Mouse (Mus musculus) spleen, postnatal 14 days (tissue): ENCODE measurements around the gene Olfr643.

Experiments used
- DNase-seq, 2 experiments: peaks; one replicate each; pipeline ENCODE4 v3.0.0; 2021 to 2022; ENCODE audit warnings: low spot score in 2 of 2

Gene Olfr643

DNA sequence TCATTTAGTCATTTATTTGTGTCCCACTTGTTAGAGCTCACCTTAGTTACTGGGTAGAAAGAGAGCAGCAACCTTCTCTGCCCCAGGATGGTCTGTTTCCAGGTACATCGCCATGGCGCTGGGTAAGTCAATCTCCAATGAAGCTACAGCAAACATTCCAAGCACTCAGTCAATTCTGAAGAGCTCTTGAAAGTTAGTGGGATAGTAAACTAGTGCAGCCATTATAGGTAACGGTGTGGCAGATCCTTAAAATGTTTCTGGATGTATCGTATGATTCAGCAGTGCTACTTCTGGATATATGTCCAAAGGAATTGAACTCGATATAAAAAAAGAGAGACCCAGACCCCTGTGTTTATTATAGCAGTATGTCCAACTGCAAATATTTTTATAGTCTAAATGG lies at the start of gene Olfr643:
Olfr643 (minus strand) TSS at position 101 of the 400 bp plus-strand sequence.
- no peak for DNase-seq

DNA sequence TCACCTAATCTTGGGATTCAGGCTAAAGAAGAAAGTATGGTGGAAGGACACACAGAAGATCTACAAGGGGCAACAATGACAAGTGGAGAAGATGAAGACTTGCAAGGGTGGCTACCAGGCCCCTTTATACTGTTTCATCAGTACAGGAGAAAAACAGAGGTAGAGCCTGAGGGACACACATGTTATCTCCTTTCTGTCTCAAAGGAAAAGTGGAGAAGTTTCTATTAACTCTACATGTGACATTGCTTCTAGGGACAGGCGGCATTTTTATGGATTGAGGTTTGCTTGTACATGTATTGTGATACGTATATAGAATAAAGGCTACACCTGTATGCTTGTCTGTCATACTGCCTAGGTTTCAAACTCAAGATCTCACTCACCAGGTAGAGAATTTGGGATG lies 46.1 kb upstream of the Olfr643 start, which contains the start of gene Olfr648:
Olfr648 (minus strand) TSS at position 101 of the 400 bp plus-strand sequence.
- no peak for DNase-seq

DNA sequence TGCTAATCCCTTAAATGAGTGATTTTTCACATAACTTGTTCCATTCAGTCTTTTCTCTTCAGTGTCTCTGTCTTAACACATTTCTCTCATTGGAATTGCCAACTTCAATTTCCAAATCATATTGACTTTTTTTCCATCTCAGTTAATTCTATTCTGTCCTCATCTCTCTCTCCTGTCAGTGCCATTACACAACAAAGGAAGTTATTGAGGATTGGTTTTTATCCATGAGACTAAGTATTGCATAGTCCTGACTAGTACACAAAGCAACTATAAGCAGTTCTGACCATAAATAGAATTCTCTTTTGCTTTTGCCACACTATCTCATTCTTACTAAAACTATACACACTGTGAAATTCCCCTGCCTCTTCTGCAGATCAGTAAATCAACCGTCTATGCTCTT lies 41.9 kb upstream of the Olfr643 start:
- DNase-seq: no peak

DNA sequence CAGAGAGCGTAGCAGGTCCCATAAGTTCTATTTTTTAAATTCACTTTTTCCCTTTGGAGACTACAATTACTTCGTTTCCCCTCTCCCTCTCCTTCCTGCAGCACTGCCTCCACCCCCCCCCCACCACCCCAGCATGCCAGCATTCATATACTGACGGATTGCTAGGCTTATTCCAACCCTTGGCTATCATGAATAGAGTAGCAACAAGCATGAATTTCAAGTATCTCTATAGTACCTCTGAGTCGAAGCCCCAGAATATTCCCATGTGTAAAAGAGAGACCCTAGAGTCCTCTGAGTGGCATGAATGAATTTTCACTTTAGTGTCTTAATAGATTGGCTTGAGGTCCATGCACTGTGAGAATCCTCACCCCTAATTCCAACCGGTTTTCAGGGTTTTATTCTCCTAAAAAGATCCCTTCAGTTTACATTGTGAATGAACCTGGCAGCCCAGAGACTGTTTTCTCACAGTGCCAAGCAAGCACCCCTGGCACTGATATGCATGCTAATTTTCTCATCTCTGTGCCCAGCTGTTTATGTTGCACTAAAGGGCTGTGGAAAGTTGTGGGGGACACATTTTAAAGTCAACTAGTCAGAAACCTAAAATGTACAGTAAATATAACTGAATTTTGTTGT lies 41.3 kb upstream of the Olfr643 start:
- no peak for DNase-seq

DNA sequence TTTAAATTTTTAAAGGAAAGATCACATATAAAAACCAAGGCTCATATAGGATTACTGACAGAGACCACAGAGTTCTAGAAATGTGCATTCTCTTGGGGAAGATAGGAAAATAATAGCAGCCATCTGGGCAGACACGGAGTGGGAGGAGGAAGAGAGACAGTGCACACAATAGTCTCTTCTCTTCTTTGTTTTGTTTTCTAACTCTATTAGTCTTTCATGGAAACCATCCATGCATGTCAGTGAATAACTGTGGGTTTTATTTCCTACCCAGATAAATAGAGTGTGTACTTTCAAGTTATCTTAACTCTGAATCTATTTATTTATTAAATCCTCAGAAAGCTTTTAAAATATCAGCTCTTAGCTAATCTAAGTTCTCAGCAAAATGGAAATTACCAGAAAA lies 37.9 kb upstream of the Olfr643 start:
- no peak for DNase-seq

DNA sequence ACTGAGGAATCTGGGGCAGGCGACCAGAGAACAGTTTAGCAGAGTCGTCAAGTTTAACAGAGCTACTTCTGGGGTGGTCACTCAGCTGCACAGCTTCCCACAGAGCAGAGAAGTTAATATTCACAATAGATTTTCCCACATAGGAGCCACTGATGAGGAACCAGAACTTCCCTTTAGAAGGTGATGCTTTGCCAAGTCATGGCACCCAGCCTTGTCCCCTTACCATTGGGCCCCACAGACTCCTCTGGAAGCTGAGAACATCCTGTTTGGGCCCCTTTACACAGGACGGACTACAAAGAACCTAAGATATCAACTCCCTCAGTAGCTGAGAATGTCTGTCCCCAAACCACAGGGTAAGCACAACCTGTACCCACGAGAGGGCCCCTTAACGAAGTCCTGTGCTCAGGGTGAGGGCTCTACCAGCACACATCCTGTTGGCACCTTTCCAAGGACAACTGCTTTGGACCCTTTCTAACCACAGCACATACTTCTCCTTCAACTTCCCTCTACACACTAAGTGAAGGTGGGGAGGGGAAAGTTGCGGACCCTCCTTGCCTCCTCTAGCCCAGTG lies 32.5 kb upstream of the Olfr643 start:
- DNase-seq: no peak

DNA sequence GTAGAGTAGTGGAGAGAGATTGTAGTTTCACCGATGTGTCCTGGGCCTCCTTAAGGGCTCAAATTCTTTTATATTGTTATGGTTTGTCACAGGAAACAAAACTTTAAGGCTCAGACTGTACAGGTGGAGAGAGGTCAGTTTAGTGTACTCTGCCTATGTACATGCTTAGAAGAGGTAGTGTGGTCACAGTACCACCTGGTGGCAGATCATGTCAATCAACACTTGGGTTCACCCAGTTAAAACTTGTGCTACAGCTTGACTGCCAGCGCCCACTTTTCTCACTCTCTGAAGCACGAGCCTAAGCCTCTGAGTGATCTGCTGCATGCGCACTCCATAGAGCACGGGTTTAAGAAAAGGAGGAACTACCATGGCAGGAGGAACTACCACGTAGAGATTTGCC lies 29.9 kb upstream of the Olfr643 start:
- DNase-seq: no peak

DNA sequence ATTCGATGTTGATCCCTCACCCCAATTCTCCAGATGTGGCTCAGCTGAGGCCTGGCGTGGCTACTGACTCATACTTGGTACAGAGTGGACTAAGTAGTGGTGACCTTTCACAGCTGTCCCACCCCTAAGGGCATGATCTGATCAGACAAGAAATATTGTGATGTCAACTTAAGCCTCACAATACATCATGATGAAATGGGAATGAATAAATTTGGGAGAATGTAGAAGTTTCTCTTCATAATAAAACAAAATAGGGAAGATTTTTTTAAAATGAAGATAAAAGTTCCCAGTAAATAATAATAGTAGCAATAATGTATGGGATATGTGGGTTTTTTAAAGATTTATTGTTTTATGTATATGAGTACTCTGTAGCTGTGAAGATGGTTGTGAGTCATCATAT lies 13.3 kb upstream of the Olfr643 start, which contains the start of gene Ubqlnl:
Ubqlnl (minus strand) TSS at position 101 of the 400 bp plus-strand sequence.
- no peak for DNase-seq

DNA sequence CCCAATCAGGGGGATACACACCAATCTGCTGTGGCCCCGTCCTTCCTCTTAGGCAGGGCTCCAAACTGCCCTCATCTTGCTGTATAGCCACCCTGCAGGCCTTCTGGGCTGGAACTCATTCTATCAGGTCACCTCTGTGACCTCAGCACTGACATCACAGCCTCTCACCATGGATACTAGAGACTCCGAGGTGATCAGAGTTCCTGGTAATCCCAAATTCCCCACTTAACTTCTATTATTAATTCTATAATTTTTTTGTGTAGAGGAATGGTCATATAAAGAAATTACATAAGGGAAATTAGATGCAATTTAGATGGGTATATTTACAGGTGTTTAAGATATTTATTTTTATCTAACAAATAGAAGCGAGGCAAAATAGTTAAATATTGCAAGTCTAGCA lies 6.0 kb upstream of the Olfr643 start, which contains the start of gene Ubqln3:
Ubqln3 (minus strand) TSS at position 101 of the 400 bp plus-strand sequence.
- DNase-seq: no peak

DNA sequence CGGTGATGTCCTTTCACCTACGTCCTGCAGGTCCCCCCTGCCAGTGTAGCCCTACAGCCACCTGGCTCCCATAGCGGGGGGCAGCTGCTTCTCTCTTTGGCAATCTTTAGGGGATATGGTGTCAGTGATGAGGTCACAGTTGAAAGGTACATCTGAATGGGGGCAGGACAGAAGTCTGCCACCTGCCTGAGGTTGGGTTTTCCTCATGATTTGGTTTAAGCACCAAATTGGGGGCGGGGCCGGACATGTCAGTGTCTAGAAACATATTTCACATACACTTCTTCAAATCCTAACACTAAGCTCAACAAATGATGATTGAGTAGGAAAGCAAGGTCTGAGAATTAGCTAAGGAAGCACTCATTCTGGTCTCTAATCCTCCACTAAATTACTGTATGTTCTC lies 7.5 kb downstream of the Olfr643 start, which contains the start of gene Ubqln5:
Ubqln5 (minus strand) TSS at position 101 of the 400 bp plus-strand sequence.
- no peak for DNase-seq

DNA sequence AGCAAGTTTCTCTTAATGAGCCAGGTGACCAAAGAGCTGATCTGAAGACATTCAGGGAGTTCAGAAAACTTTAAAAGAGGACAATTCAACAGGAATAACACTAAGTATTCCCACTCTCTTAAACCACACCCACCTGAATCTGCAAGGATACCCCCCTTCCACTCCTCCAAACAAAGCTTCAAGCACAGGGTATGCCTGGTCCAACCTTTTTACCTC lies 32.5 kb downstream of the Olfr643 start, which contains the start of gene Olfr646:
Olfr646 (plus strand) TSS at position 117 of the 216 bp plus-strand sequence.
- DNase-seq: no peak

DNA sequence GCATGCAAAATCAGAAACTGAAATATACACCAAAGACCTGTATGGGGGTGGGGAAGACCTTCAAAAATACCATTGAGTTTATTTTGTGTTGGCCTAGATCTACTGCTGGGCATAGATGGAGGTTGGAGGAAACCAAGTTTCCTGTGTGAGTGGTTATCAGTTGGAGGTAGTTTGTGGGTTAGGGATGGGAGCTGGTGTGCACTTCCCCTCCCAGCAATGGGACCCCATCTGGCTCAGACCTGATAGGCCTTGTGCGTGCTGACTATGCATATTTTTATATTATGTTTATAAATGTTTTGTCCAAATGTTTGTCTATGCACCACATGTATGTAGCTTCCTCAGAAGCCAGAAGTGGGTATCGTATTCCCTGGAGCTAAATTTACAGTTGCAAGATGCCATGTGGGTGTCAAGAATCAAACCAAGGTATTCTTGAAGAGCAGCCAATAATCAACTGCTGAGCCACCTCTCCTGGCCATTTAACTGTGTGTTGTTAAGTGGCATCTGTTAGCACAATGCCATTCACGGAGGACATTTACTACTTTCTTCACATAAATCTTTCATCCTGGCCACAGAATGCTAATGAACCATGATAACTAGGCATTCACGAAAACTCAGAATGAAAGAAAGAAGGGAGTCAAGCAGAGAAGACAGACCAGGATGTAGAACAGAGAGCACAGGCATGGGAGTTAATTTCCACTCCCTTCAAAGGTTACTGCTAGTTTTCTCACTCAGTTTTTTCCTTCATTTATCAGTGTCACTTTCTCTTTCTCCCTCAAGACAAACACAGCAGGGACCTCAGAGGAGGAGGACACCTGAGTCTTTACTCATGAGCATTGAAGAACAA lies 33.1 kb downstream of the Olfr643 start:
- DNase-seq: no peak

DNA sequence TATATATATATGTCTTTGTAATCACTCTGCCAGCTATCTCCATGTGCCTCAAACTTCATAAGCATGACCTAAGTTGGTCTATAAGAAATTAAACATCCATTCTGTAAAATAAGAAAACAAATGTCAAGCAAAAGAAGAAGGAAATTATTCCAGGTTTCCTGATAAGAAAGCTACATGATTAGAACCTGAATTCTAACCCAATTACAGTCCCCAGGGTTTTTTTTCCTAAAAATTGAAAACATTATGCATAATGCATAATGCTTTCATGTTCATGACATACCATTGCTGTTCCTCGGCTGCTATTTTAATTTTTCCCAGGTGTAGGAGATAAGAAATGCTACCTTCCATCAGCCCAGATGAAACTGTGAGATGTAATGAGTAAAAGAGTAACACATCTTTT lies 51.8 kb downstream of the Olfr643 start, which contains the start of gene Olfr645:
Olfr645 (minus strand) TSS at position 101 of the 400 bp plus-strand sequence.
- no peak for DNase-seq

DNA sequence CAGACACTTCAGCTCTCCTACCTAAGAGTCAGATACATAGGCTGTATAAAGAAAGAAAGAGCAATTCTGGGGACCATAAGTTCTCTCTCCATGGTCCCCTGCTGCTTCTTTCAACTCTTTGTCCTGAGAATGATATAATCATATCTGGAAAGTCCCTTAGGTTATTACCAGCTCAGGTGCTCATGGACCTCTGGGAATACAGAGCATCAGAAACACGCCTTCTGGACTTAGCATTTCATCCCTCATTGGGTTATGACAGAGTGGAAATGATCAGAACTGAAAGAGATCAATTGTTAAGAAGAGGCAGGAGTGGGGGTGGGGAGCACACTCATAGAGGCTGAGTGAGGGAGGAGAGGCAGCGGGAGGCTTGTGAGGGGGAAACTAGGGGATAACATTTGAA lies 65.4 kb downstream of the Olfr643 start, which contains the start of gene Olfr644:
Olfr644 (minus strand) TSS at position 101 of the 400 bp plus-strand sequence.
- no peak for DNase-seq

DNA sequence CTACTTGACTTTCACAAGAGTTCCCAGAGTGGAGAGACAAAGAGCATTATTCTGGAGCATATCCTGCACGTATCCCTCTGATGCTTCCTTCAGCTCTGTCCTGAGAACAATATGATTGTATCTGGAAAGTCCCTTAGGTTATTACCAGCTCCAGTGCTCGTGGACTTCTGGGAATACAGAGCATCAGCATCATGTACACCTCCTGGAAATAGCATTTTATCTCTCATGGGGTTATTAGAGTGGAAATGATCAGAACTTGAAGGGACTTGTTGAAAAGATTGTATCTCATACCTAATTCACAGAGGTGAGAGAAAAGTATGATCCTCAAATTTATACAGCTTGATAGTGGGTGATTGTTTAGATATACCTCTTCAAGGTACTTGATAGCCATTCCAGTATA lies 75.9 kb downstream of the Olfr643 start, which contains the start of gene 4930516K23Rik:
4930516K23Rik (minus strand) TSS at position 101 of the 400 bp plus-strand sequence.
- no peak for DNase-seq

DNA sequence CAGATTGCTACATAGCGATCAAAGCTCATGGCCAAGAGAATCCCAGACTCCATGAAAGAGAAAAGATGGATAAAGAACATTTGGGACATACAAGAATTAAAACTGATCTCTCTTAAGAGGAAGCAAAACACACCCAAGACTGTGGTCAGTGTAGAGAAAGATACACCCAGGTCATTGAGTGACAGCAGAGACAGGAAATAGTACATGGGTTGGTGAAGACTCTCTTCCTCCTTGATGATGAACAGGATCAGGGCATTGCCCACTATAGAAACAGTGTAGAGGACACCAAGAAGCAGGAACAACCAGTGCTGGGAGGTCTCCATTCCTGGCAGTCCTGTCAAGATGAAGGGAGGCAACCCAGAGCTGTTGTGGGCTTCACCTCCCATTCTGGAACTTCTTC lies 78.0 kb downstream of the Olfr643 start:
- no peak for DNase-seq

DNA sequence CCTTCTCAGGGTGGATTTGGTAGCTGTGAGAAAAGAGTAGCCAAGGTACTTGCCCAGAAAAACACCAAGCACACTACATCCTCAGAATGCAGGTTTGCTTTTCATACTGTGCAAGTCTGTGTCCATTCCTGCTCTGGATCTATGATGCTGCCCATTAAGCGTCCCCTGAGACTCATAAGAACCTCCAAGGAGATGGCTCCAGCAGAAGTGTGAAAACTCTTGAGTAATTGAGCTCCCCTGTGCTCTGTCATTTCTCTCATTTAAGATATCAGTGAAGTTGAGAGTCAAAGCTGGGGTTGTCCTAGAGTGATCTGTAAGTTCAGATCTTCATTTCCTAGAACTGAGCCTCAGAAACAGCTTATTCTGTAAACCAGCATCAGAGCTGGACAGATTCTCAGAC lies 84.6 kb downstream of the Olfr643 start, which contains the start of gene Olfr642:
Olfr642 (minus strand) TSS at position 101 of the 400 bp plus-strand sequence.
- no peak for DNase-seq

DNA sequence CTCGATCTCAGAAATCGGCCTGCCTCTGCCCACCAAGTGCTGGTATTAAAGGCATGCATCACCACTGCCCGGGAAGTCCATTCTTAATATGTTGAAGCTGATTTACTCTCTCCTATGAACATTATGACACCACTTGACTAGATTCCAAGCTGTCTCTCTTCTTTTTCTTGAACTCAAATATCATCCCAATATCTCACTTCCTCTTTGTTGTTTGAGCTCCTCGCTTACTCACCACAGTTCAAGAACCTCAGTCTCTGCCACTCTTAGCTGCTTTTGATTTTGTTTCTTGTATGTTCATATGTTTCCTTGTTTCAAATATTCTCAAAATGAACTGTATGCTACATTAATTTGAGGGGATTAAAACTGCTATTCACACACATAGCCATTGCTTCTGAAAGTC lies 86.5 kb downstream of the Olfr643 start:
- DNase-seq: no peak

DNA sequence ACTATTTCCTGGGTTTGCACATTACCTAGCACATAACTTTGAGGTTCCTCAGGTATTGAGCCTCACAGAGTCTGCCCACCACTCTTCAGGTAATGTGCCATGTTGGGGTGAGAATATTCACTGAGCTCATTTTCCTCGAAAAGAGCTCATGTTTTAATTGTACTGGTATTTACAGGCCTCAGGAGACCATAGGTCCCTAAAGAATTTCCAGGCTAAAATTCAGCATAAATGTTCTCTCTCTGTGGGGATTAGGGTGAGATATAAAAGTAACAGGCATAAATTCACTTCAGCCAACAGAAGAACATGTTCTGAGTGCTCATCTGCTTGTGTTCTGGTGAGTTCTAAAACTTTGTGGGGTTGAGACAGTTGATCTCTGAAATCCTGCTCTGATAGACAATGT lies 102.1 kb downstream of the Olfr643 start, which contains the start of gene Olfr641:
Olfr641 (plus strand) TSS at position 301 of the 400 bp plus-strand sequence.
- DNase-seq: no peak

DNA sequence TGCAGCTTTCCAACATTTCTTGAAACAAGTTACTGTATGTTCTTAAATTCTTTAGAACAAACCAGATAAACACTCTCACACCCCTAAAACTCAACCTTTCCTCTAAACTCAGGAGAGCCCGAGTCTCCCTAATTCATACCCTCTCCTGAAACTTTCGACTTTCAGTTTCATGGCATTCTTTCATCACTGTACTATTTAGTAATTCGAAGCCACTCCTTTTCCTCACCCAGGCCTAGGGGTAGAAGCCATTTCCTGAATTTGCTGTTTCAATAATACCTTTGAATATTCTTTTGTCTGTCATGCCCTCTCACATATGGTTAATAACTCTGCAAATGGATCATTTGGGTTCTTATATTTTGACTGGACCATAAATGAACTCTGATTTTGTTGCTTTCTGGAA lies 110.2 kb downstream of the Olfr643 start:
- DNase-seq: no peak

DNA sequence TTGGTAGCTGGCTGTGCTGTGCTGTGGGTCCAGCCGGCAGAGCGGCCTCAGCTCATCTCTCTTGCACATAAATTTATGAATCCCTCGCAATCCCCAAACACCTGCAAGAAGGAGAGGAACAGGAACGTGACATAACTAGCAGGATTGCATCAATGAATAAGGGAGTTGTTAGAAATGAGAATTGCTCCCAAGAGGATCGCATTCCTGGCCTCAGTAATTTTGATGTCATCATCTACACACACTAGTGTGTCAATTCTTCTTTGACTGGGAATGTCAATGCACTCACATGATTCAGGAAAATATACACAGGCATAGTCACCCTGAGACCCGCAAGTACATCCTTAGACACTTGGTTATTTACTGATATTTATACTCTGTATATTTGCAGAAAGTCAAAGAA lies 111.7 kb downstream of the Olfr643 start, which contains the start of gene Olfr640:
Olfr640 (minus strand) TSS at position 101 of the 400 bp plus-strand sequence.
- DNase-seq: no peak

DNA sequence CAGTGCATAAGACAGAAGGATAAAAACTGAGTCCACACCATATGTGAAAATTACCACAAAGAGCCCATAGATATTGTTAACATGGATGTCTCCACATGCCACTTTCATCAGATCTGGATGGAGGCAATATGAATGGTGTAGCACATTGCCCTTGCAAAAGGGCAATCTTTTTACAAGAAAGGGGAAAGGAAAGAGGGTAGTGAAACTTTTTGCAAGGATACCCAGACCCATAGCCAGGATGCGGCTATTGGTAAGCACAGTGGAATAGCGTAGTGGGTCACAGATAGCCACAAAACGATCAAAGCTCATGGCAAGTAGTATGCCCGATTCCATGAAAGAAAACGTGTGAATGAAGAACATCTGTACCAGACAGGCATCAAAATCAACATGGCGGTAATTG lies 115.6 kb downstream of the Olfr643 start:
- DNase-seq: no peak
